Mouse (Mus musculus): Measurements from ENCODE around the gene Btbd11. TPM values are rescaled to one million over a fixed set of nuclear protein-coding genes. Genes with fewer than 3 reads are reported as not detected.

Btbd11 gene
- polyA plus RNA-seq (2012): not detected in 2 replicates

- TF ChIP-seq GATA1 (IDR thresholded peaks at IDR 0.05; ENCODE audit: low read length): no peak
These were observed at the start of gene Btbd11 for GRCm38 (mm10) chr10:85386605-85387218. Gene Btbd11 (plus strand): TSS chr10:85386814.

GRCm38 (mm10) chr10:85338733-85339132 lies 47.9 kb upstream of the Btbd11 start:
- TF ChIP-seq GATA1 (IDR thresholded peaks at IDR 0.05; ENCODE audit: low read length): no peak

- TF ChIP-seq GATA1 (IDR thresholded peaks at IDR 0.05; ENCODE audit: low read length): no peak
These were observed 44.7 kb upstream of the Btbd11 start for GRCm38 (mm10) chr10:85341867-85342266.

- no peak for TF ChIP-seq GATA1 (IDR thresholded peaks at IDR 0.05; ENCODE audit: low read length)
These were observed 39.4 kb upstream of the Btbd11 start for GRCm38 (mm10) chr10:85347171-85347570.

GRCm38 (mm10) chr10:85352505-85352904 lies 34.1 kb upstream of the Btbd11 start:
- no peak for TF ChIP-seq GATA1 (IDR thresholded peaks at IDR 0.05; ENCODE audit: low read length)

- TF ChIP-seq GATA1 (IDR thresholded peaks at IDR 0.05; ENCODE audit: low read length): no peak
These were observed 32.3 kb upstream of the Btbd11 start for GRCm38 (mm10) chr10:85354270-85354669.

GRCm38 (mm10) chr10:85359501-85360066 lies 27.0 kb upstream of the Btbd11 start:
- no peak for TF ChIP-seq GATA1 (IDR thresholded peaks at IDR 0.05; ENCODE audit: low read length)

- TF ChIP-seq GATA1 (IDR thresholded peaks at IDR 0.05; ENCODE audit: low read length): no peak
These were observed 23.7 kb upstream of the Btbd11 start for GRCm38 (mm10) chr10:85362766-85363442.

GRCm38 (mm10) chr10:85366876-85367275 lies 19.7 kb upstream of the Btbd11 start:
- no peak for TF ChIP-seq GATA1 (IDR thresholded peaks at IDR 0.05; ENCODE audit: low read length)

- TF ChIP-seq GATA1 (IDR thresholded peaks at IDR 0.05; ENCODE audit: low read length): no peak
These were observed 15.3 kb upstream of the Btbd11 start for GRCm38 (mm10) chr10:85371309-85371708.

- TF ChIP-seq GATA1 (IDR thresholded peaks at IDR 0.05; ENCODE audit: low read length): no peak
These were observed 14.5 kb upstream of the Btbd11 start for GRCm38 (mm10) chr10:85372108-85372507.

- TF ChIP-seq GATA1 (IDR thresholded peaks at IDR 0.05; ENCODE audit: low read length): no peak
These were observed 7.6 kb upstream of the Btbd11 start for GRCm38 (mm10) chr10:85378972-85379371.

GRCm38 (mm10) chr10:85382981-85383380 lies 3.6 kb upstream of the Btbd11 start:
- TF ChIP-seq GATA1 (IDR thresholded peaks at IDR 0.05; ENCODE audit: low read length): no peak

GRCm38 (mm10) chr10:85387219-85388070 lies 831 bp downstream of the Btbd11 start:
- no peak for TF ChIP-seq GATA1 (IDR thresholded peaks at IDR 0.05; ENCODE audit: low read length)

GRCm38 (mm10) chr10:85388071-85388750 lies 1.6 kb downstream of the Btbd11 start:
- TF ChIP-seq GATA1 (IDR thresholded peaks at IDR 0.05; ENCODE audit: low read length): no peak

Measured in G1E-ER4 (cell line).